Mouse (Mus musculus) midbrain, embryonic 13.5 days (tissue): ENCODE data around the gene Rabep2. TPM values are rescaled to one million over a fixed set of nuclear protein-coding genes. Genes with fewer than 3 reads are reported as not detected.
"Not testable (repeated sequence)": the region's sequence is repeated elsewhere in the genome, so short reads cannot be mapped to it uniquely, and the experiment has no call there.

ENCODE experiments used
- ATAC-seq: fragments of 200-750 bp; cut with Nextera tagmentation; 2 replicates; pipeline ENCODE4 v1.8.0; 2017; ENCODE audit warnings: mild to moderate bottlenecking, moderate TSS enrichment, moderate library complexity
- H3K27ac ChIP-seq: fragments of 300-500 bp; sonication (generic); 2 replicates; pipeline ENCODE4 v1.5.1; 2015; ENCODE audit warnings: inconsistent platforms, mild to moderate bottlenecking, moderate library complexity
- H3K27me3 ChIP-seq: fragments of 300-500 bp; sonication (generic); 2 replicates; pipeline ENCODE4 v1.6.1; 2015; ENCODE audit warnings: mild to moderate bottlenecking, inconsistent platforms
- H3K36me3 ChIP-seq: fragments of 300-500 bp; sonication (generic); 2 replicates; pipeline ENCODE4 v1.6.1; 2015; ENCODE audit warnings: mild to moderate bottlenecking, inconsistent platforms
- H3K4me1 ChIP-seq: fragments of 300-500 bp; sonication (generic); replicated peaks from 2 replicates; pipeline ENCODE4 v1.6.1; 2015; ENCODE audit warnings: inconsistent platforms
- H3K4me2 ChIP-seq: fragments of 300-500 bp; sonication (generic); replicated peaks from 2 replicates; pipeline ENCODE4 v1.6.1; 2015; ENCODE audit warnings: moderate library complexity, mild to moderate bottlenecking, inconsistent platforms
- H3K4me3 ChIP-seq: fragments of 300-500 bp; sonication (generic); replicated peaks from 2 replicates; pipeline ENCODE4 v1.5.1; 2015; ENCODE audit warnings: mild to moderate bottlenecking, inconsistent platforms
- H3K9ac ChIP-seq: fragments of 300-500 bp; sonication (generic); replicated peaks from 2 replicates; pipeline ENCODE4 v1.6.1; 2015; ENCODE audit warnings: mild to moderate bottlenecking, inconsistent platforms
- H3K9me3 ChIP-seq: fragments of 300-500 bp; sonication (generic); 2 replicates; pipeline ENCODE4 v1.6.1; 2016; ENCODE audit warnings: mild to moderate bottlenecking, inconsistent platforms
- WGBS: fragments of 180-500 bp; shearing (Covaris S2); methylation state at CpG from one replicate; pipeline ENCODE4 v1.1.7; 2015; 5-methylcytosine and 5-hydroxymethylcytosine counted together
- polyA plus RNA-seq: library from polyadenylated mRNA; unstranded; fragments of >200 nt; fragmentation: Nextera tagmentation; extraction: Ambion mirVana; gene quantifications from 2 replicates; pipeline ENCODE4 v1.2.1, GENCODE M21; 2015

Rabep2 gene
- polyA plus RNA-seq, 1 experiment from 2014 or later = 23.7 TPM

DNA sequence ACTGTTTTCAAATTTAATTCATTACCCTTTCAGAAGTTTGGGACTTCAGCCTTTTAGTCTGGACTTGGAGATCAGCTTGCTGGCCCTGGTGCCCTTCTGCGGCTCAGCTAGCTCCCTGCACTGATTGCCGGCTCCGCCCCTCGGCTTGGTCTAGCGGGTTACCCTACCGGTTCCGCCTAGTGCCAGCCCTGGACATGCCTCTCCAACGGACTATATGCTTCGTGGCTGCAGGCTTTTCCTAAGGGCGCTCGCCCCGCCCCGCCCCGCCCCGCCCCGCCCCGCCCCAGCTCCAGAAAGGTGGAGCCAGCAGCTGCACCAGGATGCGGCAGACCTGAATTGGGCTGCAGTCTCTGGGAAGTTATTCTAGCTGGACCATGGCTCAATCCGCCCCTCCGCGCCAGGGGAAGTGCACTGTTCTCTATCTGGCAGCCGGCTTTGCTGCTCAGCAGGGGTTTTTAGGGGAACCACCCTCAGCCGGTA is 53.9 kb downstream of the Rabep2 start:
- Histone ChIP-seq H3K4me3 (peak overlapping the region; percentile 24), H3K4me1 (peaks cover 6% of the 10 kb centered on the region; the same call in 1 of the 2 replicates), H3K27me3 (no peaks in the 10 kb centered on the region), H3K36me3 (no peaks in the 10 kb centered on the region), H3K9me3 (peaks cover 5% of the 10 kb centered on the region; the same call in 1 of the 2 replicates), H3K4me2 (peak overlapping the region; percentile 55), H3K27ac (no peak overlapping the region), H3K9ac (peak overlapping the region; percentile 50)
- ATAC-seq = no peak
- WGBS = 0% methylated on average over 23 of the region's 23 CpGs

DNA sequence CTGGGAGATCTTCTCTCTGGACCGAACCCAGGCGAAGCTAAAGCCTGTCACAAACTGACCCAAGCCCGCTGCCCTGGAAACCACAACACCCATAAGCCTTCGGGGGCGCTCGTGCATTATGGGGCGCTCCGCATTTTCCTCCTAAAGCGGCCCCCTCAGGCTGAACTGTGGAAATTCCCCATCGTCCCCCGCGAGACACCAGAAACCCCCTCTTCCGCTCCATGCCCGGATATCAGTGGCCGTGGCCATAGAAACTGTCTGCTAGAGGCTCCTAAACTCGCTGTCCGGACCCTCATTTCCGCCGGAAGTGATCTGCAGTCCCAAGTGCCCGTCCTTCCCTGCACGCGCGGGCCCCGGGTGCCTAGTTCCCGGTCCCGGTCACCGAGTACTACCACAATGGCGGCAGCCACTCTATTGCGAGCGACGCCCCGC is 58.5 kb downstream of the Rabep2 start, which contains the start of gene Tufm:
Gene Tufm (plus strand): TSS at position 310 of the 432 bp plus-strand sequence.
- ATAC-seq = peak; percentile 96
- peak within 1 kb of the TSS; percentile 80 for H3K9ac ChIP-seq
- under 1% methylated on average over 32 of the region's 32 CpGs for WGBS

DNA sequence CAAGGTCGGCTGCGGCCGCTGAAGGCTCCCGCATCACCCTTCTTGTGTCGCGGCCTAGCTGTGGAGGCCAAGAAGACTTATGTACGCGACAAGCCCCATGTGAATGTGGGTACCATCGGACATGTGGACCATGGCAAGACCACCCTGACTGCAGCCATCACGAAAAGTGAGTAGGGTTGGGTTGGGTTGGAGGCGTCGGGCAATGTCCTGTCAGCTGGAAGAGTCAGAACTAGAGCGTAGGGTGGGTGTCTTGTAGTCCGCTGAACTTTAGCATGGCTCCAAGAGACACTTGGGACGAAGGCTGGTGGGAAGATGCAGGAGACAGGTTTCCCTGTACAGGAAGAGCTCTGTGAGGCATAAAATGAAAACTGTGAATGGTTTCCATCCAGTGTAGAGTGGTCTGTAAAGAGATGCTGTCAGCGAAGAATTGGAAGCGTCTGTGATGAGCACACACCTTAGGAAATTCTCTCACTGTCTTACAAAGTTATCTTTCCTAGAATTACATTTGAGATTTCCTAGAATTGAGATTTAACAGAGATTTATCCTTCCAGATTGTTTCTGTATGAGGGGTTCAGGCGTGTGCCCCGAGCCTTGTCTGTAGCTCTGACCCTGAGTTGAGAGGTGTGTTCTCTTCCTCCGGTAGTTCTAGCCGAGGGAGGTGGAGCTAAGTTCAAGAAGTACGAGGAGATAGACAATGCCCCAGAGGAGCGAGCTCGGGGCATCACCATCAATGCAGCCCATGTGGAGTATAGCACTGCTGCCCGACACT is 59.2 kb downstream of the Rabep2 start:
- 24% methylated on average over 23 of the region's 25 CpGs for WGBS
- Histone ChIP-seq H3K4me1 (peaks cover 11% of the 10 kb centered on the region), H3K36me3 (peaks cover 37% of the 10 kb centered on the region), H3K4me2 (peak overlapping the region; percentile 99), H3K27ac (0 out of 2 replicates have a peak overlapping the region, but pooled peaks have one; percentile 81), H3K9ac (peak overlapping the region; percentile 80), H3K4me3 (peak overlapping the region; percentile 69)
- not testable (repeated sequence) for ATAC-seq, H3K9me3 ChIP-seq, H3K27me3 ChIP-seq

More for the DNA sequence above, 58.5 kb downstream of the Rabep2 start, which contains the start of gene Tufm:
- Histone ChIP-seq H3K27ac (peak within 1 kb of the TSS; percentile 81), H3K4me1 (peaks cover 17% of the 10 kb centered on the region), H3K4me2 (peak within 1 kb of the TSS; percentile 99), H3K36me3 (peaks cover 29% of the 10 kb centered on the region), H3K27me3 (no peaks in the 10 kb centered on the region), H3K9me3 (no peaks in the 10 kb centered on the region), H3K4me3 (peak within 1 kb of the TSS; percentile 69)

DNA sequence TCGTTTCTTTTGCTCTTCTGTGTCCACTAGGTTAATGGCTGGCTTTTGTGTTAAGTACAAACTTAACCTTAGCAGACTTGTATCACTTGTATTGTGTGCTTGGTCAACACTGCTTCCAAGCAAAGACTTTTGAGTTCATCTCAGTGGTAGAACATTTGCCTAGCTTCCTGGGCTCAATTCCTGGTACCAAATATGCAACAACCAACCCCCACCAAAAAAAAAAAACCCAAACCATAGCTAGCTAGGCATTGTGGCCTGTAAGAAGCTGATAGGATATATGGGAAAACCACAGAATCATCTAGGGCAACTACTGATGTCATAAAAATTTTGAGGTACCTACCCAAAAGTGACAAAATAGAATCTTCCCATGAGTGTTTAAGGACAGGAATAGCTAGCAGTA is 62.4 kb downstream of the Rabep2 start:
- no peak overlapping the region for H3K27ac ChIP-seq
- H3K9ac ChIP-seq = no peak overlapping the region
- H3K4me1 ChIP-seq = peaks cover 11% of the 10 kb centered on the region
- no peak overlapping the region for H3K4me2 ChIP-seq
- ATAC-seq = no peak
- 90% methylated on average over 1 of the region's 1 CpGs for WGBS
- H3K9me3 ChIP-seq = no peaks in the 10 kb centered on the region
- peaks cover 69% of the 10 kb centered on the region for H3K36me3 ChIP-seq
- no peaks in the 10 kb centered on the region for H3K27me3 ChIP-seq
- no peak overlapping the region for H3K4me3 ChIP-seq

DNA sequence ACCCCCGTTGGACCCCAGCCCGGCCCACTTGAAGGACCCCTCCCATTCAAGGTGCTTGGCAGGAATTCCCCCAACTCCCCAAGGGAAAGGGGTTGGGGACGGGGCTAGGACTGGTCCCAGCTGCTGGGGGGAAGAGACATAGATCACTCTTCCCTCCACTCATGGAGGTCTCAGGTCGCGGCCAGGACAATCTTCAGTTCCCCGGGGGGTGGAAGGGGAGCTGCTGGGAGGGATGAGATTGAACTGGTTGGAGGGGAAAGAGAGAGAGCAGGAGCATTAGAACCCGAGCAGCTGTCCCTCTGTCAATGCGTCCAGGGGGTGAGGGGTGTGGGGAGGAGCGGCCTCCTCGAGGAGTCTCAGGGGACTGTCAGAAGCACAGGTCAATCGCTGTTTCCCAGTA is 63.4 kb downstream of the Rabep2 start:
- no peak for ATAC-seq
- Histone ChIP-seq H3K4me2 (no peak overlapping the region), H3K4me1 (peaks cover 11% of the 10 kb centered on the region), H3K27me3 (no peaks in the 10 kb centered on the region), H3K9ac (no peak overlapping the region), H3K27ac (peak overlapping the region; percentile 39), H3K4me3 (no peak overlapping the region), H3K9me3 (no peaks in the 10 kb centered on the region), H3K36me3 (peaks cover 78% of the 10 kb centered on the region)
- WGBS = 59% methylated on average over 11 of the region's 11 CpGs

DNA sequence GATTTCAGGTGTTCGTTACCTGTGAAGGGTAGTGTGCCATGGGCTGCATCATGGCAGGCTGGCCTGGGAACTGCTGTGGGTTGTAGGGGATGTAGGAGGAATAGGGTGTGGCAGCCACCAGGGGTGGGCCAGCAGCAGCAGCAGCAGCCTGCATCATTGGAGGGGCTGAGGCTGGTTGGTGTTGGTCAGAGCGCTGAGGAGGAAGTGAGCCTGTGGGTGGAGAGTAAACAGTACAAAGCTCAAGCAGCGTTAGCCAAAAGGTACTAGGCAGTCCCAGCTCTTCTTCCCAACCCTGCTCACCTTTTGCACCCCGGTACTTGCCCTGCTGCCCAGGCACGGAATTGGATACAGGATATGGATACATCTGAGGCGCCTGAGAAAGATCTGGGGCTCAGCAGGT is 65.6 kb downstream of the Rabep2 start:
- Histone ChIP-seq H3K27me3 (no peaks in the 10 kb centered on the region), H3K9me3 (no peaks in the 10 kb centered on the region)
- ATAC-seq = no peak

DNA sequence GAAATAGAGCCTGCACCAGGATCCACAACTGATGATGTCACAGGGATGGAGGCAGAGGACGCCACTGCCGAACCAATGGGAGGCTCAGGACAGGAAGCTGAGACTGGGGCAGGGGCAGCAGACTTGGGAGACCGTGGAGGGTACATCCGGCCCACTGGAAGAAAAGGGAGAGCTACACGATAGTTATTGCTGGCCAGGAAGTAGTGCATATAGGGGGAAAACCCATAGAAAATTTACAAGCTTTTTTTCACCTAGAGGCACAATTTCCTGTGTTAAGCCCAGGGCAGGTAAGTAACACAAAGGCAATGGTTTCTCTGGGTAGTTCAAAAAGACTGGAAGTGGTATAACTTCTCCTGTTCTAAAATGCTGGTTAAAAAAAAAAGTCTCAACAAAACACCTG is 67.9 kb downstream of the Rabep2 start:
- H3K27me3 ChIP-seq = no peaks in the 10 kb centered on the region
- no peaks in the 10 kb centered on the region for H3K9me3 ChIP-seq
- no peak overlapping the region for H3K4me3 ChIP-seq
- H3K36me3 ChIP-seq = peaks cover 97% of the 10 kb centered on the region
- H3K4me2 ChIP-seq = no peak overlapping the region
- no peak overlapping the region for H3K27ac ChIP-seq
- WGBS = 92% methylated on average over 5 of the region's 5 CpGs
- peaks cover 15% of the 10 kb centered on the region for H3K4me1 ChIP-seq
- H3K9ac ChIP-seq = no peak overlapping the region
- no peak for ATAC-seq

More for the DNA sequence above, 65.6 kb downstream of the Rabep2 start:
- no peak overlapping the region for H3K27ac ChIP-seq
- no peak overlapping the region for H3K4me3 ChIP-seq
- no peak overlapping the region for H3K9ac ChIP-seq
- no peak overlapping the region for H3K4me2 ChIP-seq
- no peaks in the 10 kb centered on the region for H3K4me1 ChIP-seq
- WGBS = 94% methylated on average over 6 of the region's 6 CpGs
- peaks cover 94% of the 10 kb centered on the region for H3K36me3 ChIP-seq

DNA sequence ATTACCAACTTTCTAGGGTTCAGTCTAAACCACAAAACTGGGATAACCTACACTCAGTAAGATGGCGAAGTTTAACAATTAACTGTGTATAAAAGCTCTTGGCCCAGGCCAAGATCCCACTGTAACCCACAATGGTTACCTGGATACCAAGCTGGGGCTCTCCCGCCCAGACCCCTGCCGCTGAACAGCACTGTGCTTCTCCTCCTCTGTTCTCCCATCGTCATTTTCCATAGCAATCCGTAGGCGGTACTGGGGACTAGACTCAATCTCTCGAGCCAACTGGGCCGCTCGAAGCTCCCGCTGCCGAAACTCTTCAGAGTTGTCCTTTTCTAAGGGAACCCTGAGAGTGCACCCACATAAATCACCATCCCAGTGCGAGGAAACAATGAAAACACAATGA is 69.4 kb downstream of the Rabep2 start:
- Histone ChIP-seq H3K36me3 (peaks cover 83% of the 10 kb centered on the region), H3K9ac (no peak overlapping the region), H3K27ac (no peak overlapping the region), H3K9me3 (no peaks in the 10 kb centered on the region), H3K27me3 (no peaks in the 10 kb centered on the region), H3K4me2 (no peak overlapping the region), H3K4me3 (no peak overlapping the region), H3K4me1 (peaks cover 17% of the 10 kb centered on the region)
- ATAC-seq = no peak
- 92% methylated on average over 12 of the region's 12 CpGs for WGBS

Other genes with a start within 250 kb of the Rabep2 start
- 44.6 and 50.4 TPM in 2 replicates for gene Xpo6, start 228.3 kb upstream of the Rabep2 start, polyA plus RNA-seq
- 238 and 300 TPM in 2 replicates for gene Sbk1, start 156.1 kb upstream of the Rabep2 start, polyA plus RNA-seq
- 1.0 and 1.7 TPM in 2 replicates for gene Lat, start 59.2 kb upstream of the Rabep2 start, polyA plus RNA-seq
- gene Spns1, start 51.3 kb upstream of the Rabep2 start, polyA plus RNA-seq = 77.9 and 78.6 TPM in 2 replicates
- 2.9 and 3.8 TPM in 2 replicates for gene Nfatc2ip, start 32.0 kb upstream of the Rabep2 start, polyA plus RNA-seq
- gene Cd19, start 13.9 kb upstream of the Rabep2 start, polyA plus RNA-seq = not detected in 2 replicates
- 0.32 and 0.49 TPM in 2 replicates for gene Atp2a1, start 34.3 kb downstream of the Rabep2 start, polyA plus RNA-seq
- 63.7 and 69.5 TPM in 2 replicates for gene Sh2b1, start 46.7 kb downstream of the Rabep2 start, polyA plus RNA-seq
- gene Tufm, start 58.6 kb downstream of the Rabep2 start, polyA plus RNA-seq = 117 and 124 TPM in 2 replicates
- 65.1 and 76.5 TPM in 2 replicates for gene Atxn2l, start 74.7 kb downstream of the Rabep2 start, polyA plus RNA-seq
- gene Eif3c, start 137.7 kb downstream of the Rabep2 start, polyA plus RNA-seq = 207 and 213 TPM in 2 replicates
- 0.21 and 0.69 TPM in 2 replicates for gene Apobr, start 156.2 kb downstream of the Rabep2 start, polyA plus RNA-seq
- 27.7 and 28.8 TPM in 2 replicates for gene Cln3, start 157.1 kb downstream of the Rabep2 start, polyA plus RNA-seq
- gene Il27, start 166.2 kb downstream of the Rabep2 start, polyA plus RNA-seq = not detected in 2 replicates
- 4.8 and 7.6 TPM in 2 replicates for gene Nupr1, start 202.1 kb downstream of the Rabep2 start, polyA plus RNA-seq
- 54.5 and 57.0 TPM in 2 replicates for gene Sgf29, start 220.6 kb downstream of the Rabep2 start, polyA plus RNA-seq
- gene Sult1a1, start 247.7 kb downstream of the Rabep2 start, polyA plus RNA-seq = 0.93 and 1.9 TPM in 2 replicates